Mouse (Mus musculus) spleen, adult 2 months (tissue): ENCODE measurements around the gene Nme1. TPM values are rescaled to one million over a fixed set of nuclear protein-coding genes. Genes with fewer than 3 reads are reported as not detected.
A peak's percentile ranks its signal among the peaks of the same experiment; 100 is the strongest.

ENCODE experiments used
- DNase-seq, 2 experiments: peaks; one replicate each; pipeline versions ENCODE4 v3.0.0 to v3.0.0-alpha.2; 2012 to 2021; ENCODE audit warnings: low spot score in 2 of 2, low read depth in 1 of 2
- H3K27ac ChIP-seq: fragments of 200-500 bp; 2 replicates; pipeline ENCODE4 v1.5.1; 2012; ENCODE audit warnings: low read length, inconsistent platforms; ENCODE audit not compliant: insufficient read depth
- H3K27me3 ChIP-seq: fragments of 200-500 bp; 2 replicates; pipeline ENCODE4 v1.6.1; 2012; ENCODE audit warnings: mild to moderate bottlenecking, moderate library complexity, low read length, inconsistent platforms; ENCODE audit not compliant: control insufficient read depth, insufficient read depth
- H3K36me3 ChIP-seq: fragments of 200-500 bp; 2 replicates; pipeline ENCODE4 v1.6.1; 2012; ENCODE audit warnings: mild to moderate bottlenecking, low read length, inconsistent platforms; ENCODE audit not compliant: control insufficient read depth, insufficient read depth
- H3K4me1 ChIP-seq: fragments of 200-500 bp; 2 replicates; pipeline ENCODE4 v1.6.1; 2011; ENCODE audit warnings: inconsistent platforms; ENCODE audit not compliant: control insufficient read depth, insufficient read depth, insufficient read length
- H3K4me3 ChIP-seq: fragments of 200-500 bp; 2 replicates; pipeline ENCODE4 v1.5.1; 2011; ENCODE audit warnings: mild to moderate bottlenecking, inconsistent platforms; ENCODE audit not compliant: insufficient read depth, insufficient read length; ENCODE audit errors: extremely low read depth
- CTCF ChIP-seq: fragments of 200-500 bp; IDR thresholded peaks from 2 replicates; pipeline ENCODE4 v1.5.1; 2011; ENCODE audit warnings: mild to moderate bottlenecking, inconsistent platforms; ENCODE audit not compliant: insufficient read depth, insufficient read length, insufficient replicate concordance; ENCODE audit errors: extremely low read depth
- POLR2A ChIP-seq: fragments of 200-500 bp; IDR thresholded peaks from 2 replicates; pipeline ENCODE4 v1.6.1; 2011; ENCODE audit warnings: low read depth, low read length, inconsistent platforms
- WGBS: fragments of 180-500 bp; shearing (Covaris S2); methylation state at CpG from one replicate; pipeline ENCODE4 v1.1.7; 2018; 5-methylcytosine and 5-hydroxymethylcytosine counted together
- polyA plus RNA-seq: library from polyadenylated mRNA; depleted of rRNA; stranded (reverse); fragments of >200 nt; gene quantifications from 2 replicates; pipeline ENCODE4 v1.2.3, GENCODE M21; 2012

The Nme1 gene
- polyA plus RNA-seq, 1 experiment = 81.9 TPM

DNA sequence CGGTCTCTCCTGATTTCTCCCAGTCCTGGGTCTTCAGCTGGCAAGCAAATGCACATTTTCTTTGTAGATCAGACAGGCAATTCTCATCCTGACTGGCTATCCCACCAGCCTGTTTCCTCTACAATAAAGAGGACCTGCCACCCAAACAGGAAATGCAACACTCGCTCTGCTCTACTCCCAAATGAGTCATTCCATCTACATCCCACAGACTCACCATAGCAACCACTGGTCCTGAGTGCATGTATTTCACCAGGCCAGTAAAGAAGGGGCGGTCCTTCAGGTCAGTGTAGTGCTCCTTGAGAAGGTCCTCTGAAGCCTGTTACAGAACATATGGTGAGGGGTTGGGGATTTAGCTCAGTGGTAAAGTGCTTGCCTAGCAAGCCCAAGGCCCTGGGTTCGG is 5.3 kb downstream of the Nme1 start:
- TF ChIP-seq POLR2A (no peak), CTCF (no peak)
- no peaks in the 10 kb centered on the region; the same call in 1 of the 2 replicates for H3K4me1 ChIP-seq
- peaks cover 16% of the 10 kb centered on the region for H3K36me3 ChIP-seq
- H3K4me3 ChIP-seq = no peak overlapping the region
- H3K27ac ChIP-seq = no peak overlapping the region
- H3K27me3 ChIP-seq = no peaks in the 10 kb centered on the region
- no peak for DNase-seq
- 88% methylated on average over 4 of the region's 4 CpGs for WGBS

DNA sequence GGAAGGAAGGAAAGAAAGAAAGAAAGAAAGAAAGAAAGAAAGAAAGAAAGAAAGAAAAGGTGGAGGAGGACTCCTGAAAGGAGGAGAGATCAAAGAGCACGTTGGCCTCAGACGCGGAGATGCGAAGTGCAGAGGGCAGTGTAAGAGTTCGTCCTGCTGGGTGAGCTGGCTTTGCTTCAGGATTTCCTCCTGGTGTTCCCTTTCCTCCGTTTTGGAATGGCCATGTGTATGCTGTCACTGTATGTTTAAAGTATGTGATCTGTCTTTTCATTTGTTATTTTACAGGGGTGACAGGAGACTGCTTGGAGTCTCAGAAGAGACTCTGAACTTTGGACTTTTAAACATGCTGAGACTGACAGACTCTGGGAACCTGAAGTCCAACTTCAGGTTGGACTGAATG is 6.8 kb downstream of the Nme1 start:
- no peaks in the 10 kb centered on the region for H3K27me3 ChIP-seq
- TF ChIP-seq POLR2A (no peak), CTCF (no peak)
- peaks cover 16% of the 10 kb centered on the region for H3K36me3 ChIP-seq
- no peak overlapping the region for H3K4me3 ChIP-seq
- H3K27ac ChIP-seq = no peak overlapping the region
- WGBS = 94% methylated on average over 6 of the region's 6 CpGs
- DNase-seq = no peak
- peaks cover 2% of the 10 kb centered on the region; the same call in 1 of the 2 replicates for H3K4me1 ChIP-seq

DNA sequence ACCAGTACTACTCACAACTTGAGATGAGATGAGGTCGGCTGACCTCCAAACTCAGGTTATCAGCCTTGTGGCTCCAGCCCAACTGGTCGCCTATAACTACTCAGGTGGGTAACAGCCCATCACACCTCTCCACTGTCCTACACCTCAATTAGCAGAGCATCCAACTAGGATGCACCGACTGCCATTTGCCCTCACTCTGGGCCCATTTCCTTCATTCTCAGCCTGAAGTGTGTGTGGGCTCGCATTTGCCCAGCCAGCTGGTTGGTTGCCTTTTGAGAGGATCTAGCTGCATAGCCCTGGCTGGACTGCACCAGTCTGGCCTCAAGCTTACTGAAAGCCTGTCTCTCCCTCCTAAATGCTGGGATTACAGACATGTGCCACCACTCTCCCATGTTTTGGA is 10.6 kb downstream of the Nme1 start:
- WGBS = 86% methylated on average over 4 of the region's 4 CpGs
- Histone ChIP-seq H3K4me3 (no peak overlapping the region), H3K36me3 (peaks cover 9% of the 10 kb centered on the region), H3K27me3 (no peaks in the 10 kb centered on the region), H3K4me1 (peaks cover 13% of the 10 kb centered on the region; the same call in 1 of the 2 replicates), H3K27ac (no peak overlapping the region)
- TF ChIP-seq POLR2A (no peak), CTCF (no peak)
- no peak for DNase-seq

DNA sequence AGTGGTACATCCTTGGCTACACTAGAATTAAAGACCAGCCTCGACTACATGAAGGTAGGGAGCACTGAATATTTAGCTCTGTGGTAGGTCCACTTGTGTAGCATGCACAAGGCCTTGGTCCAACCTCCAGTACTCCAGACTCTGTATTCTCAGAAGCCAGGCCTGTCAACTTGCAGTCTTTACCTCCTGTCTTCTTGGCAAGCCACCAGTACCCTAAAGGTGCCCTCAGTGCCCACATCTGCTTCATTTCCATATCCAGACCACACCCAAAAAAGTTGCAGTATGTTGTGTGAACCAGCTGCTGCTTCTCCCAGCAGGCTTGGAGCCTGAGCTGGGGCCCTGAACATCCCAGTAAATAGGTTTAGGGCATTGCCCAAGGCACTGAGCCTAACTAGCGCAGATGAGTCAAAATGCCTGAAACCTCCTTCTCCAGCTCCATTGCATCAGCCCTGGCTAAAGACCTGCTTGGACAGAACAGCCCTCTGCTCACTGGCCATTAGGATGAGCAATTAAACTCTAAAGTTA is 11.2 kb downstream of the Nme1 start:
- H3K4me3 ChIP-seq = no peak overlapping the region
- H3K27me3 ChIP-seq = no peaks in the 10 kb centered on the region
- H3K36me3 ChIP-seq = peaks cover 14% of the 10 kb centered on the region
- no peak overlapping the region for H3K27ac ChIP-seq
- TF ChIP-seq CTCF = no peak
- no peak for TF ChIP-seq POLR2A
- H3K4me1 ChIP-seq = peaks cover 13% of the 10 kb centered on the region; the same call in 1 of the 2 replicates
- WGBS = 89% methylated on average over 2 of the region's 2 CpGs
- no peak for DNase-seq

DNA sequence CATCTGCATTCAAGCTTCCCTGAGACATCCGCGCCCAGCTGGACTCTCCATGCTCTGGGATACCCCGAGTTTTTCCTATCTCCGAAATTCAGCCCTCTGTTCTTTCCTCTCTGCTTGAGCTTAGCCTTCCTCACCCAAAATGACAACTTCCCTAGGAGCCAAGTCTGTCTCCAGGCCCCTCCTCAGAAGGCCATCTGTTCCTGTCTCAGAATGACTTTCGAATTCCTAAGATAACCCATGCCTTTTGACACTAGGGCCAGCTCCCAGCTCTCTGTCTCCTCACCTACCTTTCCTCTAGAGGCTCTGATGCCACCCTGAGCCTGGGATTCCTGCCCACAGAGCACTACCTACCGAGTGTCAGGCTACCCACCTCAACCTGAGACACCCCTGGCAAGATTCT is 12.2 kb downstream of the Nme1 start, which contains the start of gene Nme2:
Gene Nme2 (minus strand): TSS at position 101 of the 400 bp plus-strand sequence.
- no peak for DNase-seq
- peaks cover 17% of the 10 kb centered on the region for H3K36me3 ChIP-seq
- TF ChIP-seq POLR2A = no peak
- peaks cover 13% of the 10 kb centered on the region; the same call in 1 of the 2 replicates for H3K4me1 ChIP-seq
- H3K27ac ChIP-seq = peak within 1 kb of the TSS; percentile 94
- under 1% methylated on average over 6 of the region's 6 CpGs for WGBS
- peak within 1 kb of the TSS; percentile 93 for H3K4me3 ChIP-seq
- H3K27me3 ChIP-seq = no peaks in the 10 kb centered on the region

DNA sequence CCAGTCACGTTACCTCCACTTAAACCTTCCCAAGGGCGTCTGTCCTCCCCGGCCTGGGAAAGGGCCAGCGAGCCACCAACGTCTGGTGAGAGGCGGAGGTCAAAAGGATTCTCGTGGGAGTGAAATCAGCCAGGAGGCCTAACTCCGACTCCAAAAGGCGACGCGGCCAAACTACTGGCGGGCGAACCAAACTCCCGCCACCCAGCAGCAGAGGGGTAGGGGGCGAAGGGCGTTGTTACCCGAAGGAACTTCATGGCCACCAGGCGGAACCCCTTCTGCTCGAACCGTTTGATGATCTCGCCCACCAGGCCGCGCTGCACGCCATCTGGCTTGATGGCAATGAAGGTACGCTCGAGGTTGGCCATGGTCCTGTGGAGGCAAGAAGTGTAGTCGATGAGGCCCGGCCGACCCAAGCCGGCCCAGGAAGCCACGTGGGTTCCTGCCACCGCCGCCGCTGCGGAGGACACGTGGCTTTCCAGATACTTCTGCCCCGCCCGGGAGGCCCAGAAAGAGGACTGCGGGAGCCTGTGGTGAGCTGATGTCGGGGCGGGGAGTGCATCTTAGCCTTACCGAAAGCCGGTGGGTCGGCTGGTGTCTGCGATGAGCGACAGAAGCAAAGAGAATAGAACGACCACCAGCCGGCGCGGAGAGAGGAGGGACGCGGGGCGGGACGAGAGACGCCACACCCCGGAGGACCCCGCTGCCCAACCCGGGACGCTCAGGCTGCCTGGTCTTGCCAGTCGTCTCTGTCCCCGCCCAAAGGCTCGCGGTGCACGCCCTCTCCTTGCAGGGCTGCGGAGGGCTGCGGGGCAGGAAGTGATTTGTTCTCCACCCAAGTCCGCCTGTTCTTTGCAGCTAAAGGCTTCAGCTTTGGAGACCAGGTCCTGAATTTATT is 12.8 kb downstream of the Nme1 start:
- peak overlapping the region; percentile 94 for H3K27ac ChIP-seq
- peak; percentile 80 to 95 for DNase-seq
- H3K4me1 ChIP-seq = peaks cover 13% of the 10 kb centered on the region; the same call in 1 of the 2 replicates
- peak overlapping the region; percentile 93 for H3K4me3 ChIP-seq
- TF ChIP-seq CTCF (no peak), POLR2A (peak; percentile 3; the same call in 1 of the 2 replicates)
- H3K27me3 ChIP-seq = no peaks in the 10 kb centered on the region
- under 1% methylated on average over 67 of the region's 67 CpGs for WGBS
- H3K36me3 ChIP-seq = peaks cover 14% of the 10 kb centered on the region
